Mouse (Mus musculus) CH12.LX (cell line): ENCODE data around the gene Myh6. TPM values are rescaled to one million over a fixed set of nuclear protein-coding genes. Genes with fewer than 3 reads are reported as not detected.

Experiments
- DNase-seq: peaks from one replicate; pipeline ENCODE4 v3.0.0-alpha.2; 2013; ENCODE audit errors: extremely low read depth
- H3K27ac ChIP-seq: 2 replicates; pipeline ENCODE4 v1.5.1; 2012; ENCODE audit warnings: low read depth, mild to moderate bottlenecking, control low read depth, moderate library complexity; ENCODE audit not compliant: insufficient read depth
- H3K27me3 ChIP-seq: replicated peaks from 2 replicates; pipeline ENCODE3; 2012; ENCODE audit warnings: inconsistent platforms
- H3K36me3 ChIP-seq, 2 experiments: replicated peaks in 1 of 2; 2 replicates each; pipeline versions ENCODE3 to v1.6.1; 2012; ENCODE audit warnings: inconsistent platforms in 1 of 2, low read length in 1 of 2, mild to moderate bottlenecking in 1 of 2, mixed read lengths in 1 of 2, moderate library complexity in 1 of 2; ENCODE audit not compliant: control insufficient read depth in 1 of 2, insufficient read depth in 1 of 2
- H3K4me1 ChIP-seq, 2 experiments: 2 replicates each; pipeline ENCODE4 v1.6.1; 2012; ENCODE audit warnings: inconsistent platforms in 1 of 2, moderate library complexity in 1 of 2; ENCODE audit not compliant: insufficient read depth in 2 of 2, control insufficient read depth in 1 of 2
- H3K4me2 ChIP-seq: 2 replicates; pipeline ENCODE4 v1.6.1; 2012; ENCODE audit warnings: low read depth, mild to moderate bottlenecking, control low read depth; ENCODE audit not compliant: poor library complexity, insufficient read depth, severe bottlenecking
- H3K4me3 ChIP-seq, 3 experiments: fragments of 150-350 bp in 1 of 3; sonication (generic) in 1 of 3; replicated peaks in 1 of 3; 2 replicates each; pipeline versions ENCODE3 to v1.5.1; 2011 to 2012; ENCODE audit warnings: low read depth in 2 of 3, low read length in 2 of 3, mild to moderate bottlenecking in 2 of 3, moderate library complexity in 2 of 3, control low read depth in 1 of 3, improper control_type of control experiment in 1 of 3, inconsistent platforms in 1 of 3, mixed read lengths in 1 of 3; ENCODE audit not compliant: poor library complexity in 1 of 3
- H3K79me2 ChIP-seq: replicated peaks from 2 replicates; pipeline ENCODE4 v1.6.1; 2012; ENCODE audit warnings: mild to moderate bottlenecking, moderate library complexity; ENCODE audit not compliant: control insufficient read depth, poor library complexity, insufficient read depth, severe bottlenecking; ENCODE audit errors: extremely low read depth
- H3K9ac ChIP-seq: 2 replicates; pipeline ENCODE4 v1.6.1; 2012; ENCODE audit warnings: low read depth, mild to moderate bottlenecking, control low read depth, moderate library complexity; ENCODE audit not compliant: insufficient read depth
- H3K9me3 ChIP-seq: replicated peaks from 2 replicates; pipeline ENCODE3; 2012; ENCODE audit warnings: low read length, inconsistent platforms, mixed read lengths
- CHD2 ChIP-seq: IDR thresholded peaks from 2 replicates; pipeline ENCODE4 v1.6.1; 2011; ENCODE audit warnings: low read length, improper control_type of control experiment
- CTCF ChIP-seq, 2 experiments: IDR thresholded peaks in 1 of 2; conservative IDR thresholded peaks in 1 of 2; 2 replicates each; pipeline ENCODE4 v1.5.1; 2011 to 2012; ENCODE audit warnings: low read depth in 2 of 2, low read length in 2 of 2, improper control_type of control experiment in 1 of 2, inconsistent platforms in 1 of 2, mild to moderate bottlenecking in 1 of 2, moderate library complexity in 1 of 2
- E2F4 ChIP-seq: IDR thresholded peaks from 2 replicates; pipeline ENCODE4 v1.6.1; 2011; ENCODE audit warnings: low read depth, low read length, improper control_type of control experiment; ENCODE audit not compliant: insufficient replicate concordance
- ELF1 ChIP-seq: IDR thresholded peaks from 2 replicates; pipeline ENCODE4 v1.6.1; 2014; ENCODE audit warnings: low read depth, mild to moderate bottlenecking, inconsistent platforms, low read length, improper control_type of control experiment
- ETS1 ChIP-seq: conservative IDR thresholded peaks from 2 replicates; pipeline ENCODE4 v1.6.1; 2012; ENCODE audit warnings: low read depth, mild to moderate bottlenecking, inconsistent platforms, low read length, improper control_type of control experiment, moderate library complexity
- HCFC1 ChIP-seq: IDR thresholded peaks from 2 replicates; pipeline ENCODE4 v1.6.1; 2012; ENCODE audit warnings: low read depth, mild to moderate bottlenecking, inconsistent platforms, low read length, improper control_type of control experiment
- JUND ChIP-seq: conservative IDR thresholded peaks from 2 replicates; pipeline ENCODE4 v1.6.1; 2011; ENCODE audit warnings: low read depth, low read length, improper control_type of control experiment
- KAT2A ChIP-seq: IDR thresholded peaks from 2 replicates; pipeline ENCODE4 v1.6.1; 2012; ENCODE audit warnings: low read length, improper control_type of control experiment, inconsistent platforms; ENCODE audit not compliant: insufficient replicate concordance
- MAFK ChIP-seq: IDR thresholded peaks from 2 replicates; pipeline ENCODE4 v1.6.1; 2011; ENCODE audit warnings: low read length, improper control_type of control experiment; ENCODE audit not compliant: insufficient replicate concordance
- MAX ChIP-seq: IDR thresholded peaks from 2 replicates; pipeline ENCODE4 v1.6.1; 2011; ENCODE audit warnings: low read length, improper control_type of control experiment
- MAZ ChIP-seq: IDR thresholded peaks from 2 replicates; pipeline ENCODE4 v1.6.1; 2012; ENCODE audit warnings: low read depth, mild to moderate bottlenecking, inconsistent platforms, low read length, improper control_type of control experiment, moderate library complexity
- MEF2A ChIP-seq: IDR thresholded peaks from 2 replicates; pipeline ENCODE4 v1.6.1; 2014; ENCODE audit warnings: low read depth, mild to moderate bottlenecking, inconsistent platforms, low read length, improper control_type of control experiment, borderline replicate concordance
- MXI1 ChIP-seq: IDR thresholded peaks from 2 replicates; pipeline ENCODE4 v1.6.1; 2011; ENCODE audit warnings: mild to moderate bottlenecking, low read depth, low read length, improper control_type of control experiment
- MYC ChIP-seq: IDR thresholded peaks from 2 replicates; pipeline ENCODE4 v1.6.1; 2011; ENCODE audit warnings: low read depth, mild to moderate bottlenecking, improper control_type of control experiment, low read length
- NELFE ChIP-seq: IDR thresholded peaks from 2 replicates; pipeline ENCODE4 v1.6.1; 2011; ENCODE audit warnings: low read depth, low read length, improper control_type of control experiment
- PAX5 ChIP-seq: IDR thresholded peaks from 2 replicates; pipeline ENCODE4 v1.6.1; 2012; ENCODE audit warnings: low read length, inconsistent platforms, mixed read lengths
- POLR2A ChIP-seq: IDR thresholded peaks from 2 replicates; pipeline ENCODE4 v1.6.1; 2011; ENCODE audit warnings: low read depth, mild to moderate bottlenecking, improper control_type of control experiment, low read length
- SIN3A ChIP-seq: IDR thresholded peaks from 2 replicates; pipeline ENCODE4 v1.6.1; 2012; ENCODE audit warnings: low read length, improper control_type of control experiment, inconsistent platforms
- TBP ChIP-seq: conservative IDR thresholded peaks from 2 replicates; pipeline ENCODE4 v1.6.1; 2011; ENCODE audit warnings: low read depth, low read length, improper control_type of control experiment
- TCF12 ChIP-seq: IDR thresholded peaks from 2 replicates; pipeline ENCODE4 v1.6.1; 2014; ENCODE audit warnings: low read depth, mild to moderate bottlenecking, inconsistent platforms, low read length, improper control_type of control experiment
- UBTF ChIP-seq: IDR thresholded peaks from 2 replicates; pipeline ENCODE4 v1.6.1; 2012; ENCODE audit warnings: low read depth, mild to moderate bottlenecking, inconsistent platforms, low read length, improper control_type of control experiment, moderate library complexity
- USF1 ChIP-seq: IDR thresholded peaks from 2 replicates; pipeline ENCODE4 v1.6.1; 2014; ENCODE audit warnings: low read depth, mild to moderate bottlenecking, inconsistent platforms, low read length, improper control_type of control experiment
- USF2 ChIP-seq: conservative IDR thresholded peaks from 2 replicates; pipeline ENCODE4 v1.6.1; 2011; ENCODE audit warnings: low read depth, low read length, improper control_type of control experiment
- ZKSCAN1 ChIP-seq: IDR thresholded peaks from 2 replicates; pipeline ENCODE4 v1.6.1; 2012; ENCODE audit warnings: low read depth, inconsistent platforms, low read length, improper control_type of control experiment, borderline replicate concordance
- ZMIZ1 ChIP-seq: IDR thresholded peaks from 2 replicates; pipeline ENCODE4 v1.6.1; 2012; ENCODE audit warnings: low read depth, mild to moderate bottlenecking, inconsistent platforms, low read length, improper control_type of control experiment
- dilution Hi-C: fragments of 300-500 bp; cut with MboI; formaldehyde crosslinking; loops from 2 replicates; pipeline ENCODE4 v1.14.3; 2020; ENCODE audit warnings: low sequenced_read_pairs; ENCODE audit not compliant: extremely low pct_unique_long_range_greater_than_20kb, extremely low pct_ligation_motif_present
- in situ Hi-C: fragments of 300-500 bp; cut with MboI; formaldehyde crosslinking; loops from 3 replicates; pipeline ENCODE4 v1.14.3; 2019; ENCODE audit warnings: low sequenced_read_pairs, low pct_ligation_motif_present, low pct_unique_long_range_greater_than_20kb, mixed read lengths
- polyA plus RNA-seq: library from polyadenylated mRNA; unstranded; fragments of >175 nt; gene quantifications from 2 replicates; pipeline ENCODE4 v1.2.1, GENCODE M21; 2012; ENCODE audit warnings: low read depth; ENCODE audit not compliant: insufficient read length
- total RNA-seq, 2 experiments: library from RNA; depleted of rRNA; stranded (reverse); fragments of 300-350 nt in 1 of 2; fragments of >200 nt in 1 of 2; gene quantifications; 2 replicates each; pipeline ENCODE4 v1.2.3; 2012 to 2014

Myh6 gene
- total and polyA plus RNA-seq, 3 experiments, result 0.04 to 1.5 (median 0.98) TPM

DNA sequence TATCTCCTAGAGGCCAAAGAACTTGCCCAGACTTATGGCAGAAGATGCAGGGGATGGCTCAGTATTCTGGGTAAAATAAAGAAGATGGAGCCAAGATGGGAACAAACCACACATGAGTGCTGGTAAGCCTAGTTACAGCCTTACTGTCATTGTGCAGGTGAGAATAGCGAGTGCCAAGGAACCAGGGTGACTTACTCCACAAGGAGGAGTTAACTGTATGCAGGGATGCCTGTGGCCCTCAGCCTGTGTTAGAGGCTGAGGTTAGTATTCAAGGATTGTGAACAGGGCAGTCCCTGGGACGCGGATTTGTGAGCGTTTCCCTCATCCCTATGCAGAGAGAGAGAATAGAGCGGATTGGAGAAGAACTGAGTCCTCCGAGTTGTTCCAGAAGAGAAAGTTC lies 15.1 kb downstream of the Myh6 start:
- Histone ChIP-seq H3K27me3 (peaks cover 58% of the 10 kb centered on the region), H3K9me3 (no peaks in the 10 kb centered on the region), H3K27ac (no peak overlapping the region), H3K9ac (no peak overlapping the region), H3K36me3 (no peaks in the 10 kb centered on the region), H3K4me1 (peaks cover 0 to 2% of the 10 kb centered on the region in 2 experiments; a peak in 2 of 4 replicates), H3K4me3 (no peak overlapping the region), H3K4me2 (no peak overlapping the region)
- dilution Hi-C loops (no loop called here), in situ Hi-C loops (no loop called here)
- TF ChIP-seq HCFC1 (no peak), USF2 (no peak), MEF2A (no peak), E2F4 (no peak), USF1 (no peak), CHD2 (no peak), CTCF (conservative IDR thresholded peaks at IDR 0.05 in 1 of 2, IDR thresholded peaks at IDR 0.05 in 1 of 2; ENCODE audit: low read depth in 2 of 2, low read length in 2 of 2) (no peak), KAT2A (no peak), UBTF (no peak), ZMIZ1 (no peak)
- TF ChIP-seq, all 38 proteins: peak for 0
- no peak for DNase-seq
- H3K79me2 ChIP-seq, result no peaks in the 10 kb centered on the region

- no peak overlapping the region for H3K27ac ChIP-seq
- no peak overlapping the region for H3K4me2 ChIP-seq
- H3K79me2 ChIP-seq, result no peaks in the 10 kb centered on the region
- peaks cover 55% of the 10 kb centered on the region for H3K27me3 ChIP-seq
- TF ChIP-seq JUND (no peak), MAFK (no peak), ELF1 (no peak), MEF2A (no peak)
- H3K9ac ChIP-seq, result no peak overlapping the region
- no peak for DNase-seq
- peaks cover 6 to 13% of the 10 kb centered on the region in 2 experiments for H3K4me1 ChIP-seq
- no peak overlapping the region for H3K4me3 ChIP-seq
- H3K9me3 ChIP-seq, result no peaks in the 10 kb centered on the region
- no peaks in the 10 kb centered on the region for H3K36me3 ChIP-seq
- in situ Hi-C loops (no loop called here), dilution Hi-C loops (no loop called here)
Observed at GRCm38 (mm10) chr14:54950493-54950892, 16.2 kb downstream of the Myh6 start.

DNA sequence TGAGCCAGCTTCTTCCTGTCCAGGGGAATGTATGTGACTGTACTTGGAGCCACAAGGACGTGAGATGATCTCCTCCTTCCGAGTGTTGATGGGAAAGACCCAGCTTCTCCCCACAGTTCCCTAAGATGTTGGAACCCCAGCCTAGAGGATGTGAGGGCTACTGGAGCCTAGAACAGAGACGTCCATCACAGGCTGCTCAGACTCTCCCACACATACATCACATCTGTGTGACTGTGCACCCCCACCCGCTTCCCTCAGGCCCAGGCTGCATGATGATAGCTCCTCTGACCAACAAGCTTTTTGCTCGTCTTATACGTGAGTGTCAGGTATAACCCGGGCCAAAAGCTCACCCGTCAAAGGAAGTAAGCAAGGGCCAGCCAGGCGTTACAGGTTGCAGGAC lies 17.9 kb downstream of the Myh6 start:
- TF ChIP-seq ZMIZ1, result no peak
- no peak for TF ChIP-seq SIN3A
- TF ChIP-seq ZKSCAN1, result no peak
- TF ChIP-seq CHD2, result no peak
- no peak for TF ChIP-seq POLR2A
- no peak for TF ChIP-seq TBP
- no peak for TF ChIP-seq TCF12
- TF ChIP-seq MXI1, result no peak
- no peak for TF ChIP-seq MAX
- TF ChIP-seq MYC, result no peak
- no peak for TF ChIP-seq JUND
- no peak for TF ChIP-seq NELFE
- no peak for TF ChIP-seq USF1
- no peak for TF ChIP-seq ETS1
- TF ChIP-seq PAX5, result no peak
- no peak for TF ChIP-seq ELF1
- TF ChIP-seq MAZ, result no peak
- no peak overlapping the region for H3K4me3 ChIP-seq
- in situ Hi-C loops, result no loop called here

More for the DNA sequence above, 17.9 kb downstream of the Myh6 start:
- no peaks in the 10 kb centered on the region for H3K9me3 ChIP-seq
- no peaks in the 10 kb centered on the region for H3K36me3 ChIP-seq
- H3K4me2 ChIP-seq, result no peak overlapping the region
- peaks cover 50% of the 10 kb centered on the region for H3K27me3 ChIP-seq
- H3K4me1 ChIP-seq, result peaks cover 7 to 20% of the 10 kb centered on the region in 2 experiments
- dilution Hi-C loops, result no loop called here
- no peak for DNase-seq
- no peak overlapping the region for H3K9ac ChIP-seq
- H3K27ac ChIP-seq, result no peak overlapping the region
- H3K79me2 ChIP-seq, result no peaks in the 10 kb centered on the region
